Mouse (Mus musculus) spleen, adult 2 months (tissue): ENCODE data around the gene Pvalb. TPM values are rescaled to one million over a fixed set of nuclear protein-coding genes. Genes with fewer than 3 reads are reported as not detected.

Experiments used
- DNase-seq, 2 experiments: peaks; one replicate each; pipeline versions ENCODE4 v3.0.0 to v3.0.0-alpha.2; 2012 to 2021; ENCODE audit warnings: low spot score in 2 of 2, low read depth in 1 of 2
- H3K27ac ChIP-seq: fragments of 200-500 bp; 2 replicates; pipeline ENCODE4 v1.5.1; 2012; ENCODE audit warnings: low read length, inconsistent platforms; ENCODE audit not compliant: insufficient read depth
- H3K27me3 ChIP-seq: fragments of 200-500 bp; 2 replicates; pipeline ENCODE4 v1.6.1; 2012; ENCODE audit warnings: mild to moderate bottlenecking, moderate library complexity, low read length, inconsistent platforms; ENCODE audit not compliant: control insufficient read depth, insufficient read depth
- H3K36me3 ChIP-seq: fragments of 200-500 bp; 2 replicates; pipeline ENCODE4 v1.6.1; 2012; ENCODE audit warnings: mild to moderate bottlenecking, low read length, inconsistent platforms; ENCODE audit not compliant: control insufficient read depth, insufficient read depth
- H3K4me1 ChIP-seq: fragments of 200-500 bp; 2 replicates; pipeline ENCODE4 v1.6.1; 2011; ENCODE audit warnings: inconsistent platforms; ENCODE audit not compliant: control insufficient read depth, insufficient read depth, insufficient read length
- H3K4me3 ChIP-seq: fragments of 200-500 bp; 2 replicates; pipeline ENCODE4 v1.5.1; 2011; ENCODE audit warnings: mild to moderate bottlenecking, inconsistent platforms; ENCODE audit not compliant: insufficient read depth, insufficient read length; ENCODE audit errors: extremely low read depth
- CTCF ChIP-seq: fragments of 200-500 bp; IDR thresholded peaks from 2 replicates; pipeline ENCODE4 v1.5.1; 2011; ENCODE audit warnings: mild to moderate bottlenecking, inconsistent platforms; ENCODE audit not compliant: insufficient read depth, insufficient read length, insufficient replicate concordance; ENCODE audit errors: extremely low read depth
- POLR2A ChIP-seq: fragments of 200-500 bp; IDR thresholded peaks from 2 replicates; pipeline ENCODE4 v1.6.1; 2011; ENCODE audit warnings: low read depth, low read length, inconsistent platforms
- WGBS: fragments of 180-500 bp; shearing (Covaris S2); methylation state at CpG from one replicate; pipeline ENCODE4 v1.1.7; 2018; 5-methylcytosine and 5-hydroxymethylcytosine counted together
- polyA plus RNA-seq: library from polyadenylated mRNA; depleted of rRNA; stranded (reverse); fragments of >200 nt; gene quantifications from 2 replicates; pipeline ENCODE4 v1.2.3, GENCODE M21; 2012

The Pvalb gene
- polyA plus RNA-seq, 1 experiment, result not detected

GRCm38 (mm10) chr15:78204053-78204847, 1.9 kb downstream of the Pvalb start:
- no peak overlapping the region for H3K27ac ChIP-seq
- TF ChIP-seq POLR2A (no peak), CTCF (no peak)
- no peaks in the 10 kb centered on the region for H3K36me3 ChIP-seq
- H3K4me1 ChIP-seq, result no peaks in the 10 kb centered on the region
- peaks cover 6% of the 10 kb centered on the region for H3K27me3 ChIP-seq
- WGBS, result 4% methylated on average over 41 of the region's 41 CpGs
- no peak overlapping the region for H3K4me3 ChIP-seq
- peak in 1 of 2 experiments; percentile 6 for DNase-seq

DNA sequence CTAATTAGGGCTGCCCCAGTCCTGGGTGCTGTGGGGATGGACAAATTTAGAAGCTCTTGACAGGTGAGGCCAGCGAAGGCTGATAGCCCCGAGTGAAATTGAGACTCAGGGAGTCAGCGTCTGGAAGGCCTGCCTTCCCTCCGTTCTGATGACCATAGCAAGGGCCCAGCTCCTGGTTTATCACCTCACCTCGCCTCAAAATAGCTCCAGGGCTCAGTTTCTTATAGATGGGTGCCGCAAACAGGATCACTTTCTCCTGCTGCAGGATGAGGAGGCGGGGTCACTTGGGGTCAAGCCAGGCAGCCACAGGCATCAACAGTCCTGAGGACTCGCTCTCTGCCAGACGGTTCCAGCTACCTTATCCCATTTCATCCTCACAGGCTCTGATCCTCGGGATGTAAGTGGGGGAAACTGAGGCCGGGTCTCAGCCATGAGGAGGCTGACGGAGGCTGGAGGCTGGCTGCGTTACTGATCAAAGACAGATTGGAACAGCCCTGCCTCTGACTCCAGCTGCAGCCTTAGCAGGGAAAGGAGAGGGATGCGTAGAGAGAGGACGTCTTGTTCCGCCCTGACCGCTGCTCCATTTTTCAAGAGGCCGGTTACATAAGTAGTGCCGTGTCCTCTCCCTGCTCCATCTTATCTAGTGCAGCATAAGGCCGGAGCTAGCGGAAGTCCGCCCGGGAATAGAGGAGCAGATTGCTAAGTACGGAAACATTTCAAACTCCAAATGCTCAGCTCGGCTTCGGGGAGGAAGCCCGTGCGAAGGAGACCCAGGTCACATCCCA, 10.9 kb downstream of the Pvalb start:
- TF ChIP-seq CTCF (no peak), POLR2A (no peak)
- H3K36me3 ChIP-seq, result no peaks in the 10 kb centered on the region
- no peaks in the 10 kb centered on the region for H3K27me3 ChIP-seq
- H3K4me1 ChIP-seq, result no peaks in the 10 kb centered on the region
- 83% methylated on average over 28 of the region's 28 CpGs for WGBS
- no peak overlapping the region for H3K4me3 ChIP-seq
- H3K27ac ChIP-seq, result no peak overlapping the region
- DNase-seq, result no peak

DNA sequence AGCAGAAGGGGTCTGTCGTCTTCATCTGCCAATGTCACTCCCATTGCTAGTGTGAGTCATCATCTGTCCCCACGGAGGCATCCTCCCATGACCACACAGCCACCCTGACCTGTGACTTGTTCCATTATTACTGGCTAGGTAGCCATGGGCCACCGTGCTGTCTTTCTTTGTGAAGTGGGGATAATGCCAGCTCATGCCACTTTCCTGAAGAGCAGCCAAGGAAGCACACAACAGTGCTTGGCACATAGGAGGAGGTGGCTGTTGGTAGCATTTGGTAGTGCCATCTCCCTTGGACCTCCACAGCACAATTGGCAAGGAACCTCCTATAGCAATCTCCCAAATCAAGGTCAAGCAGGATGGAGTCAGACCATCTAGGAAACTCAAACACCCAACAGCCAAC, 11.9 kb downstream of the Pvalb start:
- Histone ChIP-seq H3K27ac (no peak overlapping the region), H3K4me1 (no peaks in the 10 kb centered on the region), H3K4me3 (no peak overlapping the region), H3K36me3 (no peaks in the 10 kb centered on the region), H3K27me3 (no peaks in the 10 kb centered on the region)
- TF ChIP-seq POLR2A, result no peak
- no peak for TF ChIP-seq CTCF
- no peak for DNase-seq
- WGBS, result 57% methylated on average over 3 of the region's 3 CpGs

DNA sequence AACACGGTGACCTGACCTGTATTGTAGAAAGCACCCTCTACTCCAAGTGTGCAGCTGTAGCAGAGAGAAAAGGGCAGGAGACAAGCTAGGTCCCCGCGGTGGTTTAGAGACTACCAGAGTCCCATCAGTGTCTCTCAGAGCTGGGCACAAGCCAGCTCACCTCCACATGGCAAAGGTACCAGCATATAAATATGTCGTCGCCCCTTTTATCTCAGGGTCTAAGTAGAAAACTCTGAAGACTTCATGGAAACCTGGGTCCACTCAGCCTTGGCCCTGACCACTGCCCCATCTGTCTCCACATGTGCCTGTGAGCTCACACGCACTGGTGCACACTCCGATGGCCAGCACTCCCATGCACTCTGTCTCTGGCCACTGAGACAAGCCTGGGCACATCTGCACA, 16.6 kb downstream of the Pvalb start:
- Histone ChIP-seq H3K4me1 (no peaks in the 10 kb centered on the region), H3K36me3 (no peaks in the 10 kb centered on the region), H3K27ac (no peak overlapping the region), H3K4me3 (no peak overlapping the region), H3K27me3 (no peaks in the 10 kb centered on the region)
- no peak for DNase-seq
- TF ChIP-seq POLR2A, result no peak
- no peak for TF ChIP-seq CTCF
- WGBS, result 90% methylated on average over 7 of the region's 7 CpGs

DNA sequence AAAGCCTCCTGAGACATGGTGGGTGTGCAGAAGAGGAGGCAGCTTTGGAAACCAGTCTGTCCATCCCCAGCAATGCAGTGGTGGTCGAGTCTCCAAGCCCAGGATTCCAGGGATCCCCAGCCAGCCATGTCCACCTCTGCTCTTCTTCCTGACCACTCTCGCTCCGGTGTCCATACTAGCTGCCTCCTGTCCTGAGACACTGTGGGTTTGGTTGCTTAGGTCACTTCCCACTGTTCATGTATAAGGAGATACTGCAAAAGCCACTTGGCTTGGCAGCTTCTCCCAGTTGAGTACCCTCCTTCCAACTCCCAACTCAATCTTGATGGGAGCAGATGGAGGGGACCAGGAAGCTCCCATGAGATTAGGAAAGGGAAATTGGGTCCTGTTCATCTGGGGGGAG, 17.7 kb downstream of the Pvalb start:
- H3K4me3 ChIP-seq, result no peak overlapping the region
- DNase-seq, result no peak
- no peaks in the 10 kb centered on the region for H3K4me1 ChIP-seq
- TF ChIP-seq CTCF, result no peak
- TF ChIP-seq POLR2A, result no peak
- H3K27me3 ChIP-seq, result no peaks in the 10 kb centered on the region
- no peak overlapping the region for H3K27ac ChIP-seq
- WGBS, result 77% methylated on average over 3 of the region's 3 CpGs
- H3K36me3 ChIP-seq, result no peaks in the 10 kb centered on the region

GRCm38 (mm10) chr15:78186906-78187305, 19.3 kb downstream of the Pvalb start:
- no peak for DNase-seq
- Histone ChIP-seq H3K27ac (no peak overlapping the region), H3K4me1 (no peaks in the 10 kb centered on the region), H3K27me3 (no peaks in the 10 kb centered on the region), H3K36me3 (no peaks in the 10 kb centered on the region), H3K4me3 (no peak overlapping the region)
- WGBS, result 79% methylated on average over 5 of the region's 5 CpGs
- TF ChIP-seq POLR2A, result no peak
- TF ChIP-seq CTCF, result no peak

GRCm38 (mm10) chr15:78185609-78186008, 20.6 kb downstream of the Pvalb start:
- WGBS, result 76% methylated on average over 4 of the region's 4 CpGs
- Histone ChIP-seq H3K36me3 (no peaks in the 10 kb centered on the region), H3K27ac (no peak overlapping the region), H3K4me1 (no peaks in the 10 kb centered on the region), H3K4me3 (no peak overlapping the region), H3K27me3 (no peaks in the 10 kb centered on the region)
- no peak for DNase-seq
- no peak for TF ChIP-seq CTCF
- TF ChIP-seq POLR2A, result no peak
